Mouse (Mus musculus) lung, postnatal 14 days (tissue): ENCODE results near the gene Abca14.

Source experiments
- DNase-seq: peaks from one replicate; pipeline ENCODE4 v3.0.0; 2021

Gene Abca14

DNA sequence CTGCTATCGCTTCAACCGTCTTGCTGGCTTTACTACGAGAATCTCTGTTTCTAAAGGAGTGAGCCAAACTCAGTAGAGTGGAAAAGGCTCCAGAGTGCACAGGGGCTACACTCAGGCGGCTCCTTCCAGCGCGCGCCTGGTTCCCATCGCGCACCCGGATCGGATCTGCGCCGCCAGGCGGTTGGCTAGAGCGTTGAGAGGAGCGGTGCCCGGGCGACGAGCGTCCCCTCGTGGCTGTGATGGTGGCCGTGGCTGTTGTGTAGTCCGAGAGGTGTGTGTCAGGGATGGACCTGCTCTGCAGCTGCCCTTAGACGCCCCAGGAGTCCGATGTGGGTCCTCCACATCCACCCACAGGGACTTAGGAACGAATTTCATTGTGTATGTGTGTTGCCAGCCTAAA, at the start of gene Abca14:
TSS of gene Abca14 (plus strand) at position 173 of the 400 bp plus-strand sequence.
- DNase-seq: peak; percentile 88

- DNase-seq: no peak
Observed at GRCm38 (mm10) chr7:120156841-120157409, 46.8 kb upstream of the Abca14 start.

DNA sequence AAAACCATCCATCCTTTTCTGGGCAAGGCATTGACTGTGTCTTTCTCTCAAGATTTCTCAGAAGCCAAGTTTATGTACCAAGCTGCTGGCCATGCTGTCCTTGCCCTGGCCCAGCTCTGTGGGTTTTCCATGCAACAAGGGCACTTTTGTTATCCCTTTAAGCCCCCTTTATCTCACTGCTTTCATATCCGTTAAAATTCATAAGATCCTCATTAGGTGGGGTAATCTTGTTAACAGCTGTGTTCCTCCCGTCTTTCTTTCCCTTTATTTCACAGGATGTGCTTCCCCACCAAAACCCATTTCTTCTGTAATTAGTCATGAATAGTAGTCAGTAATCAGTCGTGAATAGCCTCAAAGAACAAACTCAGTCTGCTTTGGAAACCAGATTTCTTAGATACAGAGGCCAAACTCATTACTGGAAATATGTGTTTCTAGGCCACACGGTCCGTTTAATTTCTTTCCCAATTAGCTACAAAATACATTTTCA, 46.1 kb upstream of the Abca14 start:
- no peak for DNase-seq

GRCm38 (mm10) chr7:120158121-120158613, 45.6 kb upstream of the Abca14 start:
- DNase-seq: no peak

DNA sequence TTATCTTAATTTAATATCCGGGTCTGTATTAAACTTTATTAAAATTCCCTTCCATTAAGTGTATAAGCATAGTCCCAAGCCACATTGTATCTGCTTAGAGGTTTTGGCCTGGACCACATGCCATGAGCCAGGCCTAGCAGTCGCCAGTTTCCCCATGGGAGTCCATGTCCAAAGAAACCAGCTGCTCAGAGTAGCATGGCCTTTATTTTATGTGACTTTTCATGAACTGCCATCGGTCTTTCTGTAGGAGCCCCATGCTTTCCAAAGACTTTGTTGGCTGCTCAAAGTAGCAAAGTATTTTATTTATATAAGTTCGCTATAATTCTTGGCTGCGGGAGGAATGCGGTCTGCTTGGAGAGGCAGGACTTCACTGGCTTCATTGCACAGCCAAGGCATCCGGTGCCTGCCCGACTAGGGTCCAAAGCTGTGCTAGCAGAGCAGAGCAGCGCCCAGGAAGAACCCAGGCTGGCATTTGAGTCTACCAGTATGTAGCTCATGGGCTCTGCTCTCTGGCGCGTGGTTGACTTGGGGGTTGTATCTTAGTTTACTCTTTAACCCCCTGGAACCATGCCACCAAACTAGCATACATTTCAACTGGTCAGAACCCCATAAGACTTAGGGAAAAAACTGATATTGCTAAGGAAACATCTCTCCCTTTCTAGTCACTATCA, 40.0 kb upstream of the Abca14 start:
- DNase-seq: no peak

GRCm38 (mm10) chr7:120172188-120172700, 31.5 kb upstream of the Abca14 start:
- no peak for DNase-seq

GRCm38 (mm10) chr7:120173603-120174244, 30.0 kb upstream of the Abca14 start, which contains the start of gene Anks4b:
Gene Anks4b (plus strand): TSS chr7:120173858.
- DNase-seq: no peak

DNA sequence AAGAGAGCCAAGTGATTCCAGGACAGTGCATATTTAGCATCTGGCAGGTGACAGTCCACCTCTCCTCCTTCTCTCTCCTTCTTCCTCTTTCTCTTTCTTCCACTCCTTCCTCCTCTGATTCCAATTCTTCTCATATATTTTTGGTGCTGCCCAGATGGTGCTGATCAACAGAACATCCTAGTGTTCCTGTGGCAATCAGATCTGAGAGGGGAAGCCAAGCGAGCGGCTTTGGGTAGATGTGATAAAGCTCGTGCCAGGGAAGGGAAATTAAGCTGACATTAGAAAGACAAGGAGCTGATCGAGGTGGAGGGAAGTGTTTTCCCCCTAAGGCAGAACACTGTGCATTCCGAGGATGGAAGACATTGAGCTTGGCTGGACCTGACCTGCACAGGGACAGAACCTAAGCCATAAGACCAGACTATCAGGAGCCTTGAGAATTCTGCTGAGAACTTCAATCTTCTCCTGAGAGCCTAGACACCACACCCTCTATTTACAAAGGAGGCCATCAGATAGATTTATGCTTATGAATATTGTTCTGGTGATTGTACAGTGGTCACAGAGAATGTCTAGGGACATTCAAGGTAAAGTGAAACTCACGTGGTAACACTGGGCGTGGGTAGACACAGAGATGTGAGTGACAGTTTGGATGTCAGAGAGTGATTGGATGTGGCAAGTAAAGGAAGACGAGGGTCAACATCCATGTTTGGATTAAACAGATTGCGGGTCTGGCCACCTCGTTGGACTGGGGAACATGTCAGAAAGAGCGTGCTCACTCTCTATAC, 28.8 kb upstream of the Abca14 start:
- no peak for DNase-seq

DNA sequence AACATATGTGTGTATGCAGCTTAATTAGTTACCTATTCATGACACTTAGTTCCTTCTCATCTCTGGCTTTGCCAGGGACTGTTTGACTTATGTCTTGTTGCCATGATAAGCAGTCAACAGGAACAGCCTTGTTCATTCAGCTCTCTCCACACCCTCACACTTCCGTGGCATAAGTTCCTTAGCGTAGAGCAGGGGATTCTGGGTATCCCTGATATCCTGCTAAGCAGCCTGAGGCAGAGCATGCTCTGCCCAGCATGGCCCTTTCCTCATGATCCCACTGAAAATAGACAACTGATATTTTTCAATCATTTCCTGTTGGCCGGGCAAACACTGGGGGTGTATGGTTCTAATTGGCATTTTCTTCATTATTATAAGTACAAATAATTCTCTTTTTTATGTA, 26.1 kb upstream of the Abca14 start:
- no peak for DNase-seq

DNA sequence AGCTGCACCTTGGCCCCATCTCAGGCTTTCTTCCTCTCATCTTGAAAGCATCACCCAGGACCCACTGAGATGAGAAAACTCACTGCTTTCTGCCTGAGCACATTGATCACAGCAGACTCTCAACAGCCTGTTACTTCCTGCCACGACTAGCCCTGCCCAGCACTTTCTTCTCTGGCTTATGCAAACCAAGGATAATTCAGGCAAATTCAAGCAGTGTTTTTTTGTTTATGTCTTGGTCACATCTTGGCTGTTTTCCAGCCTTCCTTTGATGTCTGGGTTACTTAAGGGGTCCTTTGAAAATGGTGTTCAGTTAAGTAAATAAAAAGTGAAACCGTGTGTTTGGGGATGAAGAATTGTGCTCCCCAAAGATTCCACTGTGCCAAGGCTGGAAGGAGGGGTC, 24.8 kb upstream of the Abca14 start:
- DNase-seq: no peak

DNA sequence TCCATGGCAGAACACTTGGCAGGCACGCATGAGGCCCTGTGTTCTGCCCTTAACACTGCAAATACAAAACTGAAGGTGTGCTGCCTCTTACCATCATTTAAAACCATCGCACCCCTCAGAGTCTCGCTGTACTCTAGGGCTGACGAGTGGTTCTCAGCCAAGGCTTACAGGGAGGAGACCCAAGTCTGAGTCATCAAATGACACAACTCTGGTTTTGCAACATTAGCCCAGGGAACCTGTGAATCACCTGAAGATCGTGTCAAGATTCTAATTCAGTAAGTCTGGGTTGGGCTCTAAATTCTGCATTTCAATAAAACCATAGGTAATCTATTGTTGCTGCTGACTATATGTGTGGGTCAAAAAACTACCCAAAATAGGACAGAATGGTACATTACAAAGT, 23.2 kb upstream of the Abca14 start:
- DNase-seq: no peak

DNA sequence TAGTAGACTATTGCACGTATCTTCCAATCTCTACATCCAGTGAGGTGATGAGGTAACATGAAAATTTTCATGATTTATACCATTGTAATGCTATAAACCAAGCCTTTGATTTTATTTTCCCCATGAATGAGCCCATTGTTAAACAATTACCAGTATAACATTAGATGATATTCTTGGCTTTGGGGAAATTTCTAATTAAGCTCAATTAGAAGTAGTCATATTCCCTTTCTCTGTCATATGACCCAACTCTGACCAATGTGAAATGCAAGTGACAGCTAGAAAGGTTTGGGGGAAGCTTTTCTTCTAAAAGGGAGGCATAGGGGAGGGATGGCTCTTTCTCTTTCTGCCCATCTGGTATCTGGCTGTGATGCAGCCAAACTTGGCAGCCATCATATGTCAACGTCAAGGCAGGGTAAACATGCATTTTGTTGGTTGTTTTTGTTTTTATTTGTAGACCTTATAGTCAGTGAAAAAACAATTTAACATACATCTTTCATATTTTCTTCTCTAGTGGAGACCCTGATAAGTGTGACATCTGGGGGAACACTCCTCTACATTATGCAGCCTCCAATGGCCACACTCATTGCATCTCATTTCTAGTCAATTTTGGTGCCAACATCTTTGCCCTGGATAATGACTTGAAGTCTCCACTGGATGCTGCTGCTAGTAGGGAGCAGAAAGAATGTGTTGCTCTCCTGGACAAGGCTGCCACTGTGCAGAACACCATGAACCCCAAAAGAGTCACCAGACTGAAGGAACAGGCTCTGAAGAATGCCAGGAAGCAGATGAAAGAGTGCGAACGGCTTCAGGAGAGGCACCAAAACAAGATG, 22.1 kb upstream of the Abca14 start:
- no peak for DNase-seq

DNA sequence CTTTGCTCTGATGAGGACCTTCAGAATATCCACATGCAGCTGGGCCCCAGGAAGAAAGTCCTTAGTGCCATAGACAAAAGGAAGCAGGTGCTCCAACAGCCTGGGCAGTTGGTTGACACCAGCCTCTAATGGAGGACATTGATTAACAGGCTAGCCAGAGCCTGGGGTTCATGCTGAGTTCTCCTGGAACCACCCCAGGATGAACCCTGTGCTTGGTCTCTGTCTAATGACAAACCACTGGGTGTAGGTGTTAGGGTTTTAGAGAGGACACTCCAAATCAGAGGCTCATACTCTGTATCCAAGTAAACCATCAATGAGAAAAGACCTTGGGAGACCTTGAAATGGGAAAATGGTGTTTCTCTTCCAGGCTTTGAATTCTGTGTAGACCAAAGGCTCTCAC, 20.9 kb upstream of the Abca14 start:
- no peak for DNase-seq

DNA sequence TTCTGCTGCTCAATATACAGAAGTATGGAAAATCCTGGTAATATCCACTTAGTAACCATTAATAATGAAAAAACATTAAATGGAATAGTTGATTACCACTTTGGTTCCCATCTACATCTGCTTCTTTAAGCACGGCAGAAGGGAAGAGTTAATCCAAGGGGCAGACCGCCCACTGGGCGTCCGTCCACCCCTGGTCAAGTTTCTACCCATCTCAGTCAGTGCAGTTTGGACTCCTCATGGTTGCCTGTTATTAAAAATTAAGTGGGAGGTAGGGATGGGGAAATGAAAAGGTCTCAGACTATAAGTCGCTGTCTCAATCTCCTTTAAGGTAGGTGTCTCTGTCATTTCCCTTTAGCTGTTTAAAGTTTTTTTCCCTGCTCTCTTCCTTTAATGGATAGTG, 14.8 kb upstream of the Abca14 start:
- DNase-seq: no peak

GRCm38 (mm10) chr7:120189369-120190149, 14.2 kb upstream of the Abca14 start:
- DNase-seq: no peak

GRCm38 (mm10) chr7:120190150-120190665, 13.6 kb upstream of the Abca14 start:
- no peak for DNase-seq

- no peak for DNase-seq
Observed at GRCm38 (mm10) chr7:120192207-120192606, 11.6 kb upstream of the Abca14 start.

DNA sequence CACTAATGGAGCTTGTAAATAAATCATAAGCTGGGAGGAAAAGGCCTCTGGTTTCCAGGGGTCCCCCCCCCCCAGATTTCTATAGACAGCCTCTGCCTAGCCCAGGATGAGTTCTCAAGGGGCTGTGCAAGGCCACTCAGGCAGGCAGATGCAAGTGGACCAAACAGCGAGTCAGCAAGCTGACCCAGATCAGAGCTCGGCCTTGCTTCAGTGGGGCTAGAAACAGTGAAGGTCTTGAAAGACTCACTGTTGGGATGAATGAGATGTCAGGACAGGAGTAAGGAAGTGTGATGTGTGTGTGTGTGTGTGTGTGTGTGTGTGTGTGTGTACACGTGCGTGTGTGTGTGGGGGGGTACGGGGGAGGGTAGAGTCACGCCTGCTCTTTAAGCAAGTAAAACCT, 10.9 kb upstream of the Abca14 start:
- DNase-seq: no peak

GRCm38 (mm10) chr7:120195207-120195606, 8.6 kb upstream of the Abca14 start:
- no peak for DNase-seq

GRCm38 (mm10) chr7:120201231-120201744, 2.5 kb upstream of the Abca14 start:
- peak; percentile 47 for DNase-seq

GRCm38 (mm10) chr7:120201771-120202170, 2.0 kb upstream of the Abca14 start, which contains the start of gene Crym:
Gene Crym (minus strand): TSS chr7:120202111.
- no peak for DNase-seq
